Mouse (Mus musculus) ES-Bruce4 (cell line): ENCODE data around the gene Hpf1. TPM values are rescaled to one million over a fixed set of nuclear protein-coding genes. Genes with fewer than 3 reads are reported as not detected.

Experiments used
- H3K27ac ChIP-seq: 2 replicates; pipeline ENCODE4 v1.5.1; 2012; ENCODE audit warnings: low read length, inconsistent platforms; ENCODE audit not compliant: insufficient read depth
- H3K27me3 ChIP-seq: 2 replicates; pipeline ENCODE4 v1.6.1; 2012; ENCODE audit warnings: mild to moderate bottlenecking, low read length, inconsistent platforms; ENCODE audit not compliant: control insufficient read depth, poor library complexity, insufficient read depth, severe bottlenecking
- H3K36me3 ChIP-seq: 2 replicates; pipeline ENCODE4 v1.6.1; 2012; ENCODE audit warnings: inconsistent platforms, mild to moderate bottlenecking, low read length, moderate library complexity; ENCODE audit not compliant: control insufficient read depth, poor library complexity, insufficient read depth, severe bottlenecking
- H3K4me1 ChIP-seq: one replicate; pipeline ENCODE4 v1.8.1; 2011; ENCODE audit warnings: low read length; ENCODE audit not compliant: control insufficient read depth, insufficient read depth
- H3K4me3 ChIP-seq: 2 replicates; pipeline ENCODE4 v1.5.1; 2011; ENCODE audit warnings: low read depth, mild to moderate bottlenecking, low read length
- H3K9ac ChIP-seq: 2 replicates; pipeline ENCODE4 v1.6.1; 2012; ENCODE audit warnings: low read depth, mild to moderate bottlenecking, inconsistent platforms; ENCODE audit not compliant: poor library complexity, severe bottlenecking
- H3K9me3 ChIP-seq: replicated peaks from 2 replicates; pipeline ENCODE4 v1.6.1; 2012; ENCODE audit warnings: mild to moderate bottlenecking, low read length, inconsistent platforms; ENCODE audit not compliant: control insufficient read depth, poor library complexity, insufficient read depth, severe bottlenecking
- CTCF ChIP-seq: IDR thresholded peaks from one replicate; pipeline ENCODE4 v1.8.1; 2011; ENCODE audit warnings: low read depth, low read length
- EP300 ChIP-seq: IDR thresholded peaks from 2 replicates; pipeline ENCODE4 v1.6.1; 2011; ENCODE audit warnings: low read depth, low read length; ENCODE audit not compliant: insufficient read depth
- POLR2A ChIP-seq: IDR thresholded peaks from one replicate; pipeline ENCODE4 v1.8.1; 2011; ENCODE audit warnings: low read length; ENCODE audit not compliant: insufficient read depth
- polyA plus RNA-seq: library from polyadenylated mRNA; stranded (reverse); fragments of >200 nt; gene quantifications from 2 replicates; pipeline ENCODE4 v1.2.4, GENCODE M21; 2011; ENCODE audit warnings: low read depth; ENCODE audit not compliant: missing spikeins, insufficient read depth, insufficient read length

Hpf1 gene
- polyA plus RNA-seq, 1 experiment: 108 TPM

GRCm38 (mm10) chr8:60890520-60890874 is 279 bp downstream of the Hpf1 start:
- no peaks in the 10 kb centered on the region; the same call in 1 of the 2 replicates for H3K27me3 ChIP-seq
- no peaks in the 10 kb centered on the region for H3K9me3 ChIP-seq
- H3K4me1 ChIP-seq: no peaks in the 10 kb centered on the region
- H3K27ac ChIP-seq: no peak overlapping the region
- TF ChIP-seq EP300 (no peak), POLR2A (no peak), CTCF (no peak)
- peak overlapping the region; percentile 88 for H3K9ac ChIP-seq
- H3K36me3 ChIP-seq: peaks cover 14% of the 10 kb centered on the region
- H3K4me3 ChIP-seq: peak overlapping the region; percentile 96

GRCm38 (mm10) chr8:60891757-60892156 is 1.5 kb downstream of the Hpf1 start:
- Histone ChIP-seq H3K4me1 (no peaks in the 10 kb centered on the region), H3K9ac (peak overlapping the region; percentile 88; the same call in 1 of the 2 replicates), H3K27ac (no peak overlapping the region), H3K27me3 (no peaks in the 10 kb centered on the region; the same call in 1 of the 2 replicates), H3K4me3 (no peak overlapping the region), H3K9me3 (no peaks in the 10 kb centered on the region), H3K36me3 (peaks cover 15% of the 10 kb centered on the region)
- TF ChIP-seq CTCF (no peak), EP300 (no peak), POLR2A (no peak)

- Histone ChIP-seq H3K27ac (no peak overlapping the region), H3K9ac (no peak overlapping the region), H3K4me1 (no peaks in the 10 kb centered on the region), H3K27me3 (no peaks in the 10 kb centered on the region), H3K36me3 (peaks cover 27% of the 10 kb centered on the region), H3K4me3 (no peak overlapping the region), H3K9me3 (no peaks in the 10 kb centered on the region)
- no peak for TF ChIP-seq EP300
- no peak for TF ChIP-seq CTCF
- no peak for TF ChIP-seq POLR2A
Observed at GRCm38 (mm10) chr8:60895878-60896277, 5.7 kb downstream of the Hpf1 start.

- H3K9ac ChIP-seq: no peak overlapping the region
- no peaks in the 10 kb centered on the region for H3K4me1 ChIP-seq
- H3K36me3 ChIP-seq: peaks cover 22% of the 10 kb centered on the region
- no peaks in the 10 kb centered on the region for H3K27me3 ChIP-seq
- TF ChIP-seq CTCF (no peak), POLR2A (no peak), EP300 (no peak)
- H3K27ac ChIP-seq: no peak overlapping the region
- no peak overlapping the region for H3K4me3 ChIP-seq
- H3K9me3 ChIP-seq: no peaks in the 10 kb centered on the region
Observed at GRCm38 (mm10) chr8:60900147-60900546, 9.9 kb downstream of the Hpf1 start.

- TF ChIP-seq POLR2A (no peak), CTCF (no peak), EP300 (no peak)
- Histone ChIP-seq H3K4me1 (no peaks in the 10 kb centered on the region), H3K9ac (no peak overlapping the region), H3K36me3 (peaks cover 12% of the 10 kb centered on the region), H3K27me3 (no peaks in the 10 kb centered on the region), H3K27ac (no peak overlapping the region), H3K9me3 (no peaks in the 10 kb centered on the region), H3K4me3 (no peak overlapping the region)
Observed at GRCm38 (mm10) chr8:60912081-60912480, 21.9 kb downstream of the Hpf1 start.

- H3K27me3 ChIP-seq: no peaks in the 10 kb centered on the region
- no peaks in the 10 kb centered on the region for H3K9me3 ChIP-seq
- no peak overlapping the region for H3K9ac ChIP-seq
- no peak overlapping the region for H3K27ac ChIP-seq
- peaks cover 9% of the 10 kb centered on the region for H3K36me3 ChIP-seq
- H3K4me1 ChIP-seq: no peaks in the 10 kb centered on the region
- H3K4me3 ChIP-seq: no peak overlapping the region
- no peak for TF ChIP-seq POLR2A
- TF ChIP-seq EP300: no peak
- TF ChIP-seq CTCF: no peak
Observed at GRCm38 (mm10) chr8:60912554-60912953, 22.3 kb downstream of the Hpf1 start.
